Mouse (Mus musculus): ENCODE data around the gene Gm10309.

GRCm38 (mm10) chr17:86471684-86472083 is 33.3 kb downstream of the Gm10309 start:
- TF ChIP-seq GATA1 (IDR thresholded peaks at IDR 0.05; ENCODE audit: borderline replicate concordance, low read length) (no peak), FLI1 (IDR thresholded peaks at IDR 0.05; ENCODE audit: low read length) (no peak)

Measured in megakaryocyte, embryonic 14.5 days (primary cell).